Mouse (Mus musculus) activated CD4-positive, CD25-positive, alpha-beta regulatory T cell, adult 4 months (primary cell): ENCODE results near the gene Fam173a. TPM values are rescaled to one million over a fixed set of nuclear protein-coding genes. Genes with fewer than 3 reads are reported as not detected.
"Not testable (repeated sequence)": the region's sequence is repeated elsewhere in the genome, so short reads cannot be mapped to it uniquely, and the experiment has no call there.

Experiments
- ATAC-seq: one replicate; pipeline ENCODE4 v1.8.0; 2017
- polyA plus RNA-seq, 2 experiments: library from polyadenylated mRNA; unstranded; fragments of 100-300 nt; shearing (Covaris generic); gene quantifications; one replicate each; pipeline ENCODE4 v1.2.1; 2017

Fam173a gene
- polyA plus RNA-seq, 2 experiments from 2014 or later, result 196 to 238 TPM

DNA sequence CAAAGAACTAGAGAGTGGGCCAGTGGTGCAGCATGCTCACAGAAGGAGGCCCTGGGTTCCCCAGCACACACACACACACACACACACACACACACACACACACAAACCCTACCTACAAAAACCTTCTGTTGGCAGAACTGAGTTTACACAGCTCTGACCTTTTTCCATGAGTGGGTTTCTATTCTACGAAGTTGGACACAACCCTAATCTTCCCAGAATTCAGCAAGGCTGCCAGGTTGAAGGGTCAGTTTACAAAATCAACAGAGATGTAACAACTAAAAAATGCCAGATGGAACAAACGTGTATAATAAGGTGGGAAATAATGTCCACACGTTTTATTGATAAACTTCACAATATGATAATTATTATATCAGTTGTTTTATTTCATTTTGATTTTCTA lies 35.0 kb downstream of the Fam173a start:
- ATAC-seq, result no peak

DNA sequence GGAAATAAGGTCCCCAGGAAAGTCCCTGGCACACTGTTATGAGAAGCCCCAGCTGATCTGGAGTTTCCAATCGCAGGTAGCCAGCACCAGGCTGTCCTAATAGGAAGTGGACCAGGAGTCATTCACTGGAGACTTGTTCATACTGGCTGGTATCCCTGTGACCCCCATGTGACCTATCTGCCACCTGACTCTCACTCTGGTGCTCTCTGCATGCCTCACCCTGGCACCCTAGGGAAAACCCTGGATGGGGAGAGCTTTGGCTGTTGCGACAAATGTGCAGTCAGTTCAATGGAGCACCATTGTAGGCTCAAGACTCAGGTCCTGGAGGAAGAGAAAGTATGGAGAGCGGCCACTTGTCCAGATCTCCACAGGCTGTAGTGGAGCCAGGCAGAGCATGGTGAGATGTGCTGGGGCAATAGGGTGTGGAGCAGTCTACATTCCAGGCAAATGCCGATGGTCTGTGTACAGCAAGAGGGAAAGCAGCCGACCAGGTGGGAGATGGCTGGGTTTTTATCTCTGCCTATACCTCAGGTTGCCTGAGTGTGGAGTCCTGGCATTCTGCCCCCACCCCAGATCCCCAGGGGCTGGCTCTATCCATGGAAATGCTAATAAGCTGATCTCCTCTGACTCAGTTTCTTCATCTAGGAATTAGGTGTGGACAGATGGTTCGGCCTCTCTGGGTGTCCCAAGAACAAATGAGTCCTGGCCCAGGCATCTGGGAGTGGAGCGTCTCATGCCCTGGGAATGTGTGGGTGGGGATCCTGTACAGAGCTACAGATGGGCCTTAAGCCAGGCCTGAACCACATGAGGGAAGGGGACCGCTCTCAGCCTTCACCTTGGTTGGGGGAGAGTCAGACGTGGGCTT lies 36.1 kb downstream of the Fam173a start:
- ATAC-seq, result no peak

DNA sequence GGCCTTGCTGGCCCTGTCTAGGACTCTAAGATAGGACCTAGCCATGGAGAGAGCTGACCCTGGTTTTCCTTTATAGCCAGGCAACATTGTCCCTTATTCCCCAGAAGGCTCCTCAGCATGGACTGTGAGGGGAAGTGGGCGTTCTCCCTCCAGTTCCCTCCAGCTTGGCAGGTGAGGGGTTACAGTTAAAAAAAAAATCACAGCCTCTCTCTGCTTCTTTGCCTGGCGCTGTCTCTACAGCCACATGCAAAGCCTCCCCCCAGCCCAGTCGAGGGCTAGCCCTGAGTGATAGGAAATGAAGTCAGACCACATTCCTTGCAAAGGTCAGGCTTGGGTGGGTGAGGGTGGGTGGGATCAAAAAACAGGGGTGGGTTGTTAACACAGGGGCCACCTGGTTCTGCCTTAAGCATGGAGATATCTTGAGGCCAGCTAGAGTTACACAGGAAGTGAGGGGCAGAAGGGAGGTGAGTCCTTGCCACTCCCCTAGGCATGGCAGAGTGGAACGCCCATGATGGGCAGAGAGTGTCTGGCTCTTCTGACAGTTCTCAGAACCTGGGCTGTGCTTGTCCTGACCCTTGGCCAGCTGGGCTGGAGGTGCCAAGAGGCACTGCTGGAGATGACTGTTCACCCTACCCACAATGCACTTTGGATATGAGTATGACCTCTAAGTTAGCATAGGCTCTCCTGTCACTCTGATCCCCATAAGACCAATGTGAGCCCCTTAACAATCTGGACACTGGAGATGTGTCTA lies 36.9 kb downstream of the Fam173a start:
- no peak for ATAC-seq

DNA sequence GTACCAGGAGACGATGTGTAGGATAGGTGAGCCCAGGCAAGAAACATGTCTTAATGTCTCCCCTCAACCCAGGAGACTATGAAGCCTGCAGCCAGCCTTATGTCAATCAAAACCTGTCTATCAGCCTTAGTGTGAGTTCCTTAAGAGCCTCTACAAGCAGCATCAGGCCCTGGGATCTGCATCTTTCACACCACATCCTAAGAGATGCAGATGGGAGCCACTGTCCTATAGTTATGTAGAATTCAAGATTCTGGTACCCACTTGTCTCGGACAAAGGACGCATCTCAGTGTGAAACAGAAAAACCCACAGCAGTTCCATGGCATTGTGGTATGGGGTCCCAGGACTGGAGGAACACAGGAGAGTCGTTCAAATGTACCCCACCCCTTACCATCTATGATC lies 37.6 kb downstream of the Fam173a start:
- ATAC-seq, result no peak

DNA sequence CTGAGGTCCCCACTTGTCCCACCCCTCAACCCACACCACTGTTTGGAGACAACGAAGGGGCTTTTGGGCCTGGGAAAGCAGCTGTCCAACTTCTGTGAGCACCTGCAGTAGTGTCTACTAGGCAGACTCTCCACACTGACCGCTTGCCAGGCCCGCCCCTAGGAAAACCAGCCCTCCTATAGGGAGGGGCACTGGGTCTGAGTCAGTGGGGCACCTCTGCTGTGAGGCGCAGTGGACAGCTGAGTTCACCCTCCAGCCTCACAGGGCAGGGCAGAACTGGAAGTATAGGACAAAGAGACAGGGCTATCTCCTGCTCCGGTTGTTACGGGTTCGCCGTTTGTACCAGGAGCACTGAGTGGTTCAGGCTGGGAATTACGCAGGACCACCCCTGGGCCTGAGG lies 38.5 kb downstream of the Fam173a start, which contains the start of gene Msln:
Msln (minus strand) TSS at position 138 of the 400 bp plus-strand sequence.
- ATAC-seq, result no peak

DNA sequence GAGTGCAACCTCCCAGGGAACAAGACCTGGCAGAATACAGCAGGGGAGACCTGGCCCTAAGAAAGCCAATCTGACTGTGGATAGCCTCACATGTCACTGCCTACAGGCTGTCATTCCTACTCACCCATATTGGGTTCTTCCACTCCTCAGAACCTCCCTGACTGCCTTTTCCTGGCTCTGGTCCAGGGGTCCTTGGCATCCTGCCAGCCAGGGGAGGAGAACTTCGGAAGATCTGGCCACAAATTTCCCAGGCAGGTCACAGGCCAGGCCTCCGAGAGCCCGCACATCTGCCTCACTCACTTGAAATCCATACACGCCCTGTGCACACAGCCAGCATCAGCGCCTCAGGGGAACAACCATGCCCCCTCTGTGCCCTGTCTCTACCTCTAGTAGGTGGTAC lies 41.3 kb downstream of the Fam173a start:
- ATAC-seq, result no peak

DNA sequence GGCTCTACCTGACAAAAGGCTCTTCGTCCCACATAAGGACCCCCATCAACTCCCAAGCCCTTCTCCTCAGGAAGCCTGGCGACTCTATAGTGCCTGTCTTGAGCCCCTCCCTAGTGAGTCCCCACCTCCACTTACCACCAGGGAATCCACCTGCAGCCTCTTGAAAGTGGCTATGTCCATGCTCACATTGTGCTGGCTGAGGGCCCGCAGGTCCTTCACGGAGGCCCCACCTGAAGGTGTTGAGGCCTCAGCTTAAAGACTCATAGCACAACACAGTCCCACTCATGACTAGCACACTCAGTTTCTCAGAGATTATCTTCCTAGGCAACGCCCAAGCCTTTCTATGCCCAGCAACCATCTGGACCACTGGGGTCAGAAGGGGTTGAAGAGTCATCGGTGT lies 43.4 kb downstream of the Fam173a start:
- no peak for ATAC-seq

DNA sequence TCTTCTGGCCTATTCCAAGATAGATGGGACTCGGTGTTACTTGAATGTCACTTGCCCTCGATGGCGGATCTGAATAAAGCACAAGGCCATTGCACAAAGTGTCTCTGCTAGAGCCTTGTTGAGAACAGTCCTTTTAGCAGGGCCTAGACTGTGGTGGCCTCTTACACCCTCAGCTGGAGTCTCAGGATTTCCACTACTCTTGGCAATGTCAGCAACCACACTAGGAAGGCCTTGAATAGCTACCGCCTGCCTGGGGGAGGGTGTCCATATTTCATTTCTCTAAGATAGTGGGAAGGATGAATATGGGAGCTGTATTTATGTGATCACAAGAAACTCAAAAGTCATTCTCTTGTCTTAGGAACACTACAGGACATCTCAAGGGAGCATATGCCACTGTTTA lies 44.5 kb downstream of the Fam173a start:
- no peak for ATAC-seq

DNA sequence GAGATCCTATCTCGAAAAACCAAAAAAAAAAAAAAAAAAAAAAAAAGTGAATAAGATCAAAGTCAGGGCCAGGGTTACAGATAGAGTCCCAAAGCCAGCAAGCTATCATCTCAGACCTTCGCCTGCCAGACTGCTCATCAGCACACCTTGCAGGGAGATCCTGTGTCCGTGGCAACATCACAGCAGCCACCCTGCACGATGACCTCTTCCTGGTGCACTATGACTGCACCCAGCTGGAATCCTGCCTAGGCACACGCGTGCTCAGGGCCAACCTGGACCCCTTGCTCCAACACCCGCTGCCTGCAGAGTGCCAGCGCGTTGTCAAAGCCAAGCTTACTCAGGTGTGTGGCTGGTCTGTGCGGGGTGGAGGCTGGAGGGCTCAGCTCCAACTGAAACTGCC lies 48.4 kb downstream of the Fam173a start:
- ATAC-seq, result no peak

DNA sequence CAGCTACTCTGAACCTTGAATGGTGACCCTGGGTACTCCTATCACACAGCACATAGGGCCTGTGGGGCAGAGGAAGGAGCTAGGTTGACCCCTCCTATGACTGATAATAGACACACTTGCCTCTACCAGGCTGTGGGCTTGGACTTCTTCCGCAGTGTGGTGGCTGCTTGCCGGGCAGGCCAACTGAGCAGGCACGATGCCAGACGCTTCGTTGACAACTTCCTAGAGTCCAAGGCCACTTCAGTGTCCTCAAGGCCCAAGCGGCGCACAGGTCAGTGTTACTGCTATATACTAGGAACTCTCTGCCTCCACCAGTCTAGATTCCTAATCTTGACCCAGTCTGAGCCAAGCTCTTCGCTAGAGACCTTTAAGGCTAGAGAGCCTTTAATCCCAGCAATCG lies 48.9 kb downstream of the Fam173a start:
- ATAC-seq, result no peak

DNA sequence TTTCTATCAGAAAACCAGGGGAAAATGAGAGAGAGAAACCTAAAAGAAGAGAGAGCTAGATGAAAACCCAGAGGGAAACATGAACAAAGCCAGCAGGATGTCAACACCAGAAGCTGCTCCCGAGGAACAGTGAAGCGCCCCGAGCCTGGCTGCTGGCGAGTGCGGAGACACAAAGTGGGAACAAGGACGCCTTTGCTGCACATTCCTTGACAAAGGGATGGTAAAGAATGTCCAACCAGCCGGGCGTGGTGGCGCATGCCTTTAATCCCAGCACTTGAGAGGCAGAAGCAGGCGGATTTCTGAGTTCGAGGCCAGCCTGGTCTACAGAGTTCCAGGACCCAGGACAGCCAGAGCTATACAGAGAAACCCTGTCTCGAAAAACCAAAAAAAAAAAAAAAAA lies 51.2 kb downstream of the Fam173a start:
- ATAC-seq, result not testable (repeated sequence)

Other genes starting within 250 kb of the Fam173a start
- under 1 TPM in 1 of 2 experiments, not detected in 1; 0.25 TPM for gene Sox8, start 222.2 kb downstream of the Fam173a start, polyA plus RNA-seq
- gene Lmf1, start 213.8 kb downstream of the Fam173a start, polyA plus RNA-seq, result 10 to 100 TPM; 12.1 to 16.7 TPM
- not detected for gene Gng13, start 75.7 kb downstream of the Fam173a start, polyA plus RNA-seq
- gene Chtf18, start 65.5 kb downstream of the Fam173a start, polyA plus RNA-seq, result 1 to 10 TPM; 4.0 to 6.7 TPM
- 10 to 100 TPM in 1 of 2 experiments, 1 to 10 TPM in 1; 9.3 to 10.3 TPM for gene Rpusd1, start 65.2 kb downstream of the Fam173a start, polyA plus RNA-seq
- gene Mslnl, start 56.9 kb downstream of the Fam173a start, polyA plus RNA-seq, result under 1 TPM in 1 of 2 experiments, not detected in 1; 0.18 TPM
- not detected for gene Msln, start 38.5 kb downstream of the Fam173a start, polyA plus RNA-seq
- 10 to 100 TPM; 15.6 to 20.9 TPM for gene Narfl, start 19.1 kb downstream of the Fam173a start, polyA plus RNA-seq
- 10 to 100 TPM; 27.2 to 30.3 TPM for gene Haghl, start 7.2 kb downstream of the Fam173a start, polyA plus RNA-seq
- gene Ccdc78, start 6.3 kb downstream of the Fam173a start, polyA plus RNA-seq, result under 1 TPM in 1 of 2 experiments, not detected in 1; 0.62 TPM
- gene AC134908.4, start 2.8 kb upstream of the Fam173a start, polyA plus RNA-seq, result not detected
- gene Metrn, start 4.2 kb upstream of the Fam173a start, polyA plus RNA-seq, result 1 to 10 TPM; 2.2 to 4.6 TPM
- under 1 TPM in 1 of 2 experiments, not detected in 1; 0.16 TPM for gene Fbxl16, start 16.2 kb upstream of the Fam173a start, polyA plus RNA-seq
- gene Wdr24, start 30.7 kb upstream of the Fam173a start, polyA plus RNA-seq, result 10 to 100 TPM; 11.9 to 17.9 TPM
- gene Jmjd8, start 36.0 kb upstream of the Fam173a start, polyA plus RNA-seq, result 10 to 100 TPM; 11.4 to 21.9 TPM
- gene Stub1, start 40.5 kb upstream of the Fam173a start, polyA plus RNA-seq, result 10 to 100 TPM; 68.3 to 85.7 TPM
- gene Rhbdl1, start 44.4 kb upstream of the Fam173a start, polyA plus RNA-seq, result 1 to 10 TPM in 1 of 2 experiments, not detected in 1; 1.1 TPM
- gene Gm20683, start 48.9 kb upstream of the Fam173a start, polyA plus RNA-seq, result 1 to 10 TPM in 1 of 2 experiments, not detected in 1; 1.1 TPM
- gene Rhot2, start 52.0 kb upstream of the Fam173a start, polyA plus RNA-seq, result 10 to 100 TPM; 18.4 to 29.8 TPM
- 1 to 10 TPM; 3.8 to 8.3 TPM for gene Wdr90, start 68.6 kb upstream of the Fam173a start, polyA plus RNA-seq
- 1 to 10 TPM; 2.2 to 6.9 TPM for gene Mcrip2, start 75.9 kb upstream of the Fam173a start, polyA plus RNA-seq
- gene Mettl26, start 82.2 kb upstream of the Fam173a start, polyA plus RNA-seq, result 100 to 1,000 TPM in 1 of 2 experiments, 10 to 100 TPM in 1; 88.3 to 119 TPM
- under 1 TPM; 0.48 to 0.82 TPM for gene Wfikkn1, start 88.0 kb upstream of the Fam173a start, polyA plus RNA-seq
- 1 to 10 TPM; 5.1 to 5.6 TPM for gene Rab40c, start 126.8 kb upstream of the Fam173a start, polyA plus RNA-seq
- gene Pigq, start 152.0 kb upstream of the Fam173a start, polyA plus RNA-seq, result 10 to 100 TPM; 19.0 to 26.6 TPM
- not detected for gene Nhlrc4, start 152.1 kb upstream of the Fam173a start, polyA plus RNA-seq
- gene A930017K11Rik, start 159.7 kb upstream of the Fam173a start, polyA plus RNA-seq, result not detected
- 1 to 10 TPM; 5.2 to 7.1 TPM for gene Capn15, start 192.9 kb upstream of the Fam173a start, polyA plus RNA-seq